Comparison of ENCODE assay signal across 8 mouse cellular contexts in the genomic region with DNA sequence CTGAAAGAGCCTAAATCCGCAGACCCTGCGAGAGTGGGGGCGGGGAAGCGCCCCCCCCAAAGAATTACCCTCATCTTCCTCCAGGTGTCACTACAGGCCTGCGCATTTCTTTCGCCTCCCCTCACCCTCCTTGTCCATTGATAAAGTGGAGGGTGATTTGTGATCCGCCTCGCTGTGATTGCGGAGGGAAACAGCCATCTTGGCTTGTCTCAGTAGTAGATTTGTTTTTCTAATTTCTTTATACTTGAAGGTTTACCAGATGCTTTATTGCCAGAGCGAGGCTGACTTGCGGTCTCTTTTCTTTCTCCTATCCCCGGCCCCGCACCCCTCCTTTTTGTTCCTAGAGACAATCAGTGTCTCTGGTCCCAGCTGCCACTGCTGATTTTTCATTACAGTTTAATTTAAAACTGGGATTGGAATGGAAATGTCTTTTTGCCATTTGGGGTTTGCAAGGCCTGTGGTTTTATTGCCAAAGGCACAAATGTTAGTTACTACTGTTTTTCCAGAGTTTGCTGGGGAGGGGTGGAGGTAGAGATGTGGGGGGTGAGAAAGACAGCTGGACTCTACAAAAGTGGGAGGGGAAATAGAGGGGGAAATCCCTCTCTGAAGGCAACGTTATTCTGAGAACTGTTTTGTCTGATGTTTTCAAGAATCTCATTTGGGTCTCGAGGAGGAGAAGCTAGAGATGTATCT.
DNase-seq lines count a peak whose midpoint lies in the region; ATAC-seq and TF ChIP-seq lines count a peak whose summit lies in the region.

No protein-coding gene starts in this region.

- H3K4me2 ChIP-seq in embryonic facial prominence, embryonic 14.5 days (ENCODE audit: low read depth, low read length): peak overlapping the region; percentile 50
- peak overlapping the region; percentile 67 for H3K4me2 ChIP-seq in heart, embryonic 13.5 days
- peak overlapping the region; percentile 56 for H3K4me2 ChIP-seq in neural tube, embryonic 15.5 days

- no peak for TF ChIP-seq POLR2A in liver, adult 2 months (IDR thresholded peaks at IDR 0.05; ENCODE audit: extremely low read depth, insufficient read depth, low read length)

- peak; percentile 53; the same call in 1 of the 2 replicates for ATAC-seq in embryonic facial prominence, embryonic 14.5 days (ENCODE audit: low read depth)
- ATAC-seq in heart, embryonic 13.5 days (ENCODE audit: extremely low read depth, insufficient number of reproducible peaks, low FRiP score, low TSS enrichment): no peak
- peak; percentile 81 for ATAC-seq in neural tube, embryonic 15.5 days (ENCODE audit: low FRiP score)

- peak; percentile 33 to 63 for DNase-seq in urinary bladder, postnatal 4 days (ENCODE audit: low spot score in 2 of 2)
- no peak for DNase-seq in urinary bladder, postnatal 25 days (ENCODE audit: low spot score)
- DNase-seq in embryonic facial prominence, embryonic 14.5 days (ENCODE audit: low spot score): peak; percentile 84
- DNase-seq in kidney, postnatal 14 days: peak; percentile 55
- DNase-seq in liver, adult 2 months (ENCODE audit: extremely low read depth, low read depth, low spot score): no peak
- peak; percentile 58 for DNase-seq in yolk sac, embryonic 10.5 days (ENCODE audit: low spot score)

- H3K27ac ChIP-seq in embryonic facial prominence, embryonic 14.5 days (replicated peaks; ENCODE audit: low read depth, low read length): peak overlapping the region; percentile 49; the same call in 1 of the 2 replicates
- no peak overlapping the region for H3K27ac ChIP-seq in heart, embryonic 13.5 days (replicated peaks)
- H3K27ac ChIP-seq in liver, adult 2 months (replicated peaks; ENCODE audit: insufficient read depth, low read depth, low read length): no peak overlapping the region
- H3K27ac ChIP-seq in neural tube, embryonic 15.5 days (replicated peaks): peak overlapping the region; percentile 77

- WGBS in embryonic facial prominence, embryonic 14.5 days: 6% methylated on average over 15 of the region's 15 CpGs
- 11% methylated on average over 15 of the region's 15 CpGs for WGBS in heart, embryonic 13.5 days
- WGBS in liver, adult 2 months: 34% methylated on average over 15 of the region's 15 CpGs
- WGBS in neural tube, embryonic 15.5 days: 2% methylated on average over 15 of the region's 15 CpGs

- H3K9ac ChIP-seq in embryonic facial prominence, embryonic 14.5 days (ENCODE audit: low read depth, low read length): no peak overlapping the region
- H3K9ac ChIP-seq in heart, embryonic 13.5 days: peak overlapping the region; percentile 62
- H3K9ac ChIP-seq in liver, adult 2 months (ENCODE audit: low read depth, low read length): no peak overlapping the region
- peak overlapping the region; percentile 38 for H3K9ac ChIP-seq in neural tube, embryonic 15.5 days (replicated peaks)

- no peaks in the 10 kb centered on the region; the same call in 1 of the 2 replicates for H3K27me3 ChIP-seq in embryonic facial prominence, embryonic 14.5 days (replicated peaks; ENCODE audit: control insufficient read depth, insufficient read depth, low read length)
- H3K27me3 ChIP-seq in heart, embryonic 13.5 days (replicated peaks): no peaks in the 10 kb centered on the region; the same call in 1 of the 2 replicates
- peaks cover 3% of the 10 kb centered on the region; the same call in 1 of the 2 replicates for H3K27me3 ChIP-seq in liver, adult 2 months (ENCODE audit: control insufficient read depth, insufficient read depth, low read length)
- H3K27me3 ChIP-seq in neural tube, embryonic 15.5 days (replicated peaks): no peaks in the 10 kb centered on the region

- H3K4me1 ChIP-seq in embryonic facial prominence, embryonic 14.5 days (ENCODE audit: control insufficient read depth, insufficient read depth, low read length): peaks cover 45% of the 10 kb centered on the region
- peaks cover 34% of the 10 kb centered on the region for H3K4me1 ChIP-seq in heart, embryonic 13.5 days
- H3K4me1 ChIP-seq in liver, adult 2 months (ENCODE audit: control insufficient read depth, insufficient read depth, low read length): peaks cover 8% of the 10 kb centered on the region
- peaks cover 47% of the 10 kb centered on the region for H3K4me1 ChIP-seq in neural tube, embryonic 15.5 days

- no peaks in the 10 kb centered on the region for H3K9me3 ChIP-seq in embryonic facial prominence, embryonic 14.5 days (ENCODE audit: control insufficient read depth, low read length)
- H3K9me3 ChIP-seq in heart, embryonic 13.5 days: no peaks in the 10 kb centered on the region
- H3K9me3 ChIP-seq in neural tube, embryonic 15.5 days (replicated peaks): no peaks in the 10 kb centered on the region

- peak; percentile 50 for TF ChIP-seq CTCF in liver, adult 2 months (IDR thresholded peaks at IDR 0.05; ENCODE audit: low read depth, low read length)

- no peaks in the 10 kb centered on the region for H3K79me2 ChIP-seq in liver, adult 2 months (ENCODE audit: control insufficient read depth, insufficient read depth, low read length)

- peak overlapping the region; percentile 23 for H3K4me3 ChIP-seq in embryonic facial prominence, embryonic 14.5 days (ENCODE audit: low read depth, low read length)
- H3K4me3 ChIP-seq in heart, embryonic 13.5 days: peak overlapping the region; percentile 40
- H3K4me3 ChIP-seq in liver, adult 2 months (ENCODE audit: insufficient read depth, low read depth, low read length): no peak overlapping the region
- H3K4me3 ChIP-seq in neural tube, embryonic 15.5 days (replicated peaks): peak overlapping the region; percentile 31

- no peaks in the 10 kb centered on the region for H3K36me3 ChIP-seq in embryonic facial prominence, embryonic 14.5 days (ENCODE audit: control insufficient read depth, insufficient read depth, low read length)
- no peaks in the 10 kb centered on the region for H3K36me3 ChIP-seq in heart, embryonic 13.5 days
- H3K36me3 ChIP-seq in liver, adult 2 months (ENCODE audit: control insufficient read depth, insufficient read depth, low read length): no peaks in the 10 kb centered on the region
- no peaks in the 10 kb centered on the region for H3K36me3 ChIP-seq in neural tube, embryonic 15.5 days

Comparison
In these comparisons a context has a peak if more than half of its experiments do, and no peak if none do; other contexts are left out.
1. DNase-seq: peak in urinary bladder, postnatal 4 days (2 of 2), embryonic facial prominence, embryonic 14.5 days (single experiment), kidney, postnatal 14 days (single experiment) and yolk sac, embryonic 10.5 days (single experiment); none in urinary bladder, postnatal 25 days (single experiment) and liver, adult 2 months (single experiment).
2. H3K27ac ChIP-seq: peak in embryonic facial prominence, embryonic 14.5 days (single experiment) and neural tube, embryonic 15.5 days (single experiment); none in heart, embryonic 13.5 days (single experiment) and liver, adult 2 months (single experiment).
3. H3K9ac ChIP-seq: peak in heart, embryonic 13.5 days (single experiment) and neural tube, embryonic 15.5 days (single experiment); none in embryonic facial prominence, embryonic 14.5 days (single experiment) and liver, adult 2 months (single experiment).
4. Peak in every context shown above with its lines, with median percentiles within 50 percentile points of each other: H3K4me2 ChIP-seq.